Mouse (Mus musculus): ENCODE data around the gene Rsc1a1. TPM values are rescaled to one million over a fixed set of nuclear protein-coding genes. Genes with fewer than 3 reads are reported as not detected.

The Rsc1a1 gene
- not detected for total RNA-seq (2021)
- long read RNA-seq, experiment 1, partial matches to known transcripts: 0 of 2 reads
- long read RNA-seq, experiment 1, other reads (novel, unspliced or antisense): 0 of 2 reads
- long read RNA-seq, experiment 2: 0 reads

GRCm38 (mm10) chr4:141685499-141685898 lies at the start of gene Rsc1a1:
Gene Rsc1a1 (minus strand): TSS chr4:141685599.
- intact Hi-C loops (cut with DNase I): no loop called here
- no peak for DNase-seq (ENCODE audit: low spot score in 2 of 2)

DNA sequence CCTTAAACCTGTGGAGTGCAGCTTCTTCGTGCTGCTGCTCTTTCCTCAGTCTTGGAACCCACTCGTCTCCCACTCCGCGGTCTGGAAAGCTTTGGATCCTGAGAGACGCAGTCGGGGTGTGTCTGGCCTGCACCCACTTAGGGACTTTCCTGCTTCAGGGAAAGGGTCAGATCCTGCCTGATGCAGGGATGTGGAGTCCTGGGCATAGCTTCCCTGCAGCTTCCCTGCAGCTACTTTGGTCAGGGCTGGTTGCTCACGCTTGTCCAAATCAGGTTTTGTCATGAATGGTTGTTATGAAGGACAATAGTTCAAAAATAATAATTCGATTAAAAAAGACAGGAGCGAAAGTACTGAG lies 49.8 kb upstream of the Rsc1a1 start:
- no peak for DNase-seq (ENCODE audit: low spot score in 2 of 2)
- intact Hi-C loops (cut with DNase I): no loop called here

GRCm38 (mm10) chr4:141734446-141735205 lies 49.2 kb upstream of the Rsc1a1 start:
- DNase-seq (ENCODE audit: low spot score in 2 of 2): peak; percentile 96
- intact Hi-C loops (cut with DNase I): no loop called here

DNA sequence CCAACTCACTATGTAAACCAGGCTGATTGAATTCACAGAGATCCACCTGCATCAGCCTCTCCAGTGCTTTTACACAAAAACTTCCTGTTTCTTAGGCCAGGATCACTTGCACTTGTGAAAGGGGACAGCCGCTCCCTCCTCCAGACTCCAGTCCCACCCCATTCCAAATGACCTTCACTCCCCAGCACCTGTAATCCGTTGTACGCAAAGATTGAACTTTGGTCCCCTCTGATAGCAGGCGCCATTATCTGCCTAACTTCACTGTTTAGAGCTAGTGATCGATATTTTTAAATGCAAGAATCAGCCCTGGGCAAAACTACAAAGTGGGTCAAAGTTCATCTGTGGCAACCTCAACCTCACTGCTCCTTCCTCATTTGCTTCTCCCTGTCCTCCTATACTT lies 46.4 kb upstream of the Rsc1a1 start:
- no peak for DNase-seq (ENCODE audit: low spot score in 2 of 2)
- intact Hi-C loops (cut with DNase I): no loop called here

- intact Hi-C loops (cut with DNase I): no loop called here
- DNase-seq (ENCODE audit: low spot score in 2 of 2): no peak
These were observed 45.0 kb upstream of the Rsc1a1 start for GRCm38 (mm10) chr4:141730401-141730800.

GRCm38 (mm10) chr4:141729266-141729665 lies 43.9 kb upstream of the Rsc1a1 start:
- intact Hi-C loops (cut with DNase I): no loop called here
- DNase-seq (ENCODE audit: low spot score in 2 of 2): no peak

GRCm38 (mm10) chr4:141725738-141726137 lies 40.3 kb upstream of the Rsc1a1 start:
- intact Hi-C loops (cut with DNase I): no loop called here

GRCm38 (mm10) chr4:141725277-141725676 lies 39.9 kb upstream of the Rsc1a1 start:
- DNase-seq (ENCODE audit: low spot score in 2 of 2): no peak
- intact Hi-C loops (cut with DNase I): no loop called here

More at GRCm38 (mm10) chr4:141725738-141726137, 40.3 kb upstream of the Rsc1a1 start:
- no peak for DNase-seq (ENCODE audit: low spot score in 2 of 2)

DNA sequence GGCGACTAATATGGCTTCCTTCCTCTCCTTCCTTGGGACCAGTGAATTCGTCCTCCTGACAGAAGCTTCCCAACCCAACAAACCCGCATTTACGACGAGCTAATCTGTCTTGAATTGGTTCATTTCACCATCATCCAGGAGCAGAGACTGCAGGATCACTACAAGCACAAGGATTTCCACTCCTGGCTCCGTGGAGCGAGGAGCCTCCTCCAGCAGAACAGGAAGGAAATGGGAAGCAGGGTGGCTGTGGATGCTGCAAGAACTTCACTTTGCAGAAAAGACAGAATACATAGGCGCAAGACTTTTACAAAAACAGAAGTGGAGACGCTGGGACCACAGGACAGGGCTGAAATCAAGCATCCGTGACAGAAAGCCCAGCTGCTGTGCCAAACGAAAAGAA lies 39.2 kb upstream of the Rsc1a1 start:
- intact Hi-C loops (cut with DNase I): loop anchor here (5.0 kb wide), 1 partner anchor 43 kb away; no protein-coding TSS in a partner anchor
- DNase-seq (ENCODE audit: low spot score in 2 of 2): no peak

GRCm38 (mm10) chr4:141723673-141724068 lies 38.3 kb upstream of the Rsc1a1 start:
- DNase-seq (ENCODE audit: low spot score in 2 of 2): peak in 1 of 2 experiments; percentile 22
- intact Hi-C loops (cut with DNase I): loop anchor here (2.0 to 5.0 kb wide), 2 partner anchors 44 to 67 kb away; partner anchors contain the start of gene Dnajc16

- peak; percentile 92 to 94 for DNase-seq (ENCODE audit: low spot score in 2 of 2)
- intact Hi-C loops (cut with DNase I): loop anchor here (2.0 to 5.0 kb wide), 2 partner anchors 44 to 68 kb away; partner anchors contain the start of gene Dnajc16
These were observed 37.6 kb upstream of the Rsc1a1 start, which contains the start of gene Ddi2 for GRCm38 (mm10) chr4:141722731-141723672. Gene Ddi2 (minus strand): TSS chr4:141723419.

- intact Hi-C loops (cut with DNase I): loop anchor here (2.0 to 5.0 kb wide), 2 partner anchors 45 to 69 kb away; partner anchors contain the start of gene Dnajc16
- DNase-seq (ENCODE audit: low spot score in 2 of 2): no peak
These were observed 36.6 kb upstream of the Rsc1a1 start for GRCm38 (mm10) chr4:141721961-141722360.

DNA sequence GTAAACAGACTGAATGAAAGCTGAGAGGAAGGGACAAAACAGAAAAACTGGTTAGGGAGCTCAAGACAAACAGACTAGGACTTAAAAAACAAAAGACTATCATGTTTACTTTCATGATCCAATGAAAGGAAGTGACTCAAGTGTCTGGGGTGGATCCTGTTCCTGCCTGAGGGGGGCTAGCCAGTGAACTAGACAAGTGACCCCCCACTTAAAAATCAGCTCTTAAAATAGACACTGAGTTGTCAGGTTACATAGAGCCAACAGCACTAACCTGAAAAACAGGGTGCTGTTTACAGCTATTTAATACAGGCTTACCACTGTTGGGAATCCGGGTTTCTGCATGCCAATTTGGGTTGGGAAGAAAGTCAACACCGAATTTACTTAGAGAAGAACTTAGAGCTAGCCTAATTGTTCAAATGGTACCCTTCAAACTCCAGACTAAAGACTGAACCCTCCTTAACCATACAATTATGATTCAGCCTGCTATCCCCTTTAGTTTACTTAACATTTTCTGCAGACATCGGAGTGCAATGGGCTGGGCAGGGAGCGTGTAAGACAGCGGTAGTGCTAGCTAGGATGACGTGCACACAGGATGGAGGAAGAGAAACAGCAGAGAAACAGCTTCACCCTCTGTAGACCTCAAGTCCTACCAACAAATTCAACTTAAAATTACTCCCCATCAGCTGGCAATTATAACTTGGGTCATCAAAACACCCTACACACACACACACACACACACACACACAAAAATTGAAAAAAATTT lies 35.5 kb upstream of the Rsc1a1 start:
- no peak for DNase-seq (ENCODE audit: low spot score in 2 of 2)
- intact Hi-C loops (cut with DNase I): loop anchor here (5.0 kb wide), 1 partner anchor 46 kb away; no protein-coding TSS in a partner anchor

- no peak for DNase-seq (ENCODE audit: low spot score in 2 of 2)
- intact Hi-C loops (cut with DNase I): no loop called here
These were observed 33.9 kb upstream of the Rsc1a1 start for GRCm38 (mm10) chr4:141719304-141719703.

- intact Hi-C loops (cut with DNase I): no loop called here
- DNase-seq (ENCODE audit: low spot score in 2 of 2): no peak
These were observed 32.2 kb upstream of the Rsc1a1 start for GRCm38 (mm10) chr4:141717633-141718032.

- intact Hi-C loops (cut with DNase I): no loop called here
- DNase-seq (ENCODE audit: low spot score in 2 of 2): no peak
These were observed 29.6 kb upstream of the Rsc1a1 start for GRCm38 (mm10) chr4:141715027-141715426.

- intact Hi-C loops (cut with DNase I): no loop called here
- no peak for DNase-seq (ENCODE audit: low spot score in 2 of 2)
These were observed 28.3 kb upstream of the Rsc1a1 start for GRCm38 (mm10) chr4:141713598-141714142.

DNA sequence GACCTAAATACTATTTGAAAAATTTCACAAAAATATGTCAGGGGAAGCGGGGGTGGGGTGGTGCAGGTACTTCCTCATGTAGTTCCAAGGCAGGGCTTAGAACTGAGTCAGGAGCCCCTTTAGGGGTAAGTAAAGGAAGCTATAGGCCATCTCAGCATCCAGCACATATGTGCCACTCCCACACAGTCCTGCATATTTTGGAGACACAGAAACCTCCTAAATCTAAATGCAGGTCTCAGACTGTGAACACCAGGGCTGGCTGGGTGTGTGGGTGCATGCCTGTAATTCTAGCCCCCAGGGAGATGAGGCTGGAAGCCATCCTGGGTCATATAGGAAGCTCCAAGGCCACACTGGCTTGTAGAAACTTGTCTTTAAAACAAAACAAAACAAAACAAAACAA lies 25.9 kb upstream of the Rsc1a1 start:
- DNase-seq (ENCODE audit: low spot score in 2 of 2): peak in 1 of 2 experiments; percentile 40
- intact Hi-C loops (cut with DNase I): no loop called here

- no peak for DNase-seq (ENCODE audit: low spot score in 2 of 2)
- intact Hi-C loops (cut with DNase I): no loop called here
These were observed 23.6 kb upstream of the Rsc1a1 start for GRCm38 (mm10) chr4:141708971-141709370.
